Mouse (Mus musculus): Measurements from ENCODE around the gene Edn2. TPM values are rescaled to one million over a fixed set of nuclear protein-coding genes. Genes with fewer than 3 reads are reported as not detected.

Edn2 gene
- polyA plus RNA-seq, 1 experiment from 2014 or later, result 3.0 TPM

Other genes starting within 250 kb of the Edn2 start
- not detected in 2 replicates for gene AL607142.1, start 96.2 kb upstream of the Edn2 start, polyA plus RNA-seq (2014; fragmentation: Nextera tagmentation; extraction: Ambion mirVana)
- gene Foxo6, start 126.1 kb downstream of the Edn2 start, polyA plus RNA-seq (2014; fragmentation: Nextera tagmentation; extraction: Ambion mirVana), result 0.47 and 0.72 TPM in 2 replicates
- 31.4 and 33.6 TPM in 2 replicates for gene Scmh1, start 244.1 kb downstream of the Edn2 start, polyA plus RNA-seq (2014; fragmentation: Nextera tagmentation; extraction: Ambion mirVana)